Mouse (Mus musculus) embryonic facial prominence, embryonic 11.5 days (tissue): Measurements from ENCODE around the gene Xrcc1. TPM values are rescaled to one million over a fixed set of nuclear protein-coding genes. Genes with fewer than 3 reads are reported as not detected.
A peak's percentile ranks its signal among the peaks of the same experiment; 100 is the strongest.
"Not testable (repeated sequence)": the region's sequence is repeated elsewhere in the genome, so short reads cannot be mapped to it uniquely, and the experiment has no call there.

Experiments
- ATAC-seq: fragments of 200-750 bp; cut with Nextera tagmentation; replicated peaks from 2 replicates; pipeline ENCODE4 v1.8.0; 2017; ENCODE audit warnings: low read depth; ENCODE audit not compliant: insufficient number of reproducible peaks, low FRiP score, low TSS enrichment
- DNase-seq: peaks from one replicate; pipeline ENCODE4 v3.0.0-alpha.2; 2015; ENCODE audit warnings: low spot score
- H3K27ac ChIP-seq: fragments of 300-500 bp; sonication (generic); replicated peaks from 2 replicates; pipeline ENCODE4 v1.5.1; 2014; ENCODE audit warnings: mild to moderate bottlenecking, low read depth, low read length, control low read depth
- H3K27me3 ChIP-seq: fragments of 300-500 bp; sonication (generic); 2 replicates; pipeline ENCODE4 v1.6.1; 2014; ENCODE audit warnings: mild to moderate bottlenecking, low read length, moderate library complexity, mixed read lengths; ENCODE audit not compliant: control insufficient read depth, insufficient read depth
- H3K36me3 ChIP-seq: fragments of 300-500 bp; sonication (generic); replicated peaks from 2 replicates; pipeline ENCODE4 v1.6.1; 2014; ENCODE audit warnings: low read depth, mild to moderate bottlenecking, low read length, moderate library complexity, mixed read lengths; ENCODE audit not compliant: control insufficient read depth, insufficient read depth
- H3K4me1 ChIP-seq: fragments of 300-500 bp; sonication (generic); 2 replicates; pipeline ENCODE4 v1.6.1; 2014; ENCODE audit warnings: low read length, mixed read lengths; ENCODE audit not compliant: control insufficient read depth, insufficient read depth
- H3K4me2 ChIP-seq: fragments of 300-500 bp; sonication (generic); 2 replicates; pipeline ENCODE4 v1.6.1; 2014; ENCODE audit warnings: low read depth, mild to moderate bottlenecking, control low read depth, low read length, moderate library complexity
- H3K4me3 ChIP-seq: fragments of 300-500 bp; sonication (generic); 2 replicates; pipeline ENCODE4 v1.5.1; 2014; ENCODE audit warnings: low read depth, low read length, control low read depth
- H3K9ac ChIP-seq: fragments of 300-500 bp; sonication (generic); replicated peaks from 2 replicates; pipeline ENCODE4 v1.6.1; 2014; ENCODE audit warnings: mild to moderate bottlenecking, control low read depth, low read length
- H3K9me3 ChIP-seq: fragments of 300-500 bp; sonication (generic); replicated peaks from 2 replicates; pipeline ENCODE4 v1.6.1; 2016; ENCODE audit warnings: mild to moderate bottlenecking, low read length, inconsistent platforms, mixed read lengths; ENCODE audit not compliant: control insufficient read depth
- WGBS: fragments of 180-500 bp; shearing (Covaris S2); extraction: QIAGEN DNeasy Blood & Tissue Kit; methylation state at CpG from one replicate; pipeline ENCODE4 v1.1.7; 2014; 5-methylcytosine and 5-hydroxymethylcytosine counted together
- polyA plus RNA-seq: library from polyadenylated mRNA; unstranded; fragments of >200 nt; fragmentation: Nextera tagmentation; extraction: Ambion mirVana; gene quantifications from 2 replicates; pipeline ENCODE4 v1.2.1, GENCODE M21; 2014

The Xrcc1 gene
- polyA plus RNA-seq, 1 experiment from 2014 or later, result 99.0 TPM

DNA sequence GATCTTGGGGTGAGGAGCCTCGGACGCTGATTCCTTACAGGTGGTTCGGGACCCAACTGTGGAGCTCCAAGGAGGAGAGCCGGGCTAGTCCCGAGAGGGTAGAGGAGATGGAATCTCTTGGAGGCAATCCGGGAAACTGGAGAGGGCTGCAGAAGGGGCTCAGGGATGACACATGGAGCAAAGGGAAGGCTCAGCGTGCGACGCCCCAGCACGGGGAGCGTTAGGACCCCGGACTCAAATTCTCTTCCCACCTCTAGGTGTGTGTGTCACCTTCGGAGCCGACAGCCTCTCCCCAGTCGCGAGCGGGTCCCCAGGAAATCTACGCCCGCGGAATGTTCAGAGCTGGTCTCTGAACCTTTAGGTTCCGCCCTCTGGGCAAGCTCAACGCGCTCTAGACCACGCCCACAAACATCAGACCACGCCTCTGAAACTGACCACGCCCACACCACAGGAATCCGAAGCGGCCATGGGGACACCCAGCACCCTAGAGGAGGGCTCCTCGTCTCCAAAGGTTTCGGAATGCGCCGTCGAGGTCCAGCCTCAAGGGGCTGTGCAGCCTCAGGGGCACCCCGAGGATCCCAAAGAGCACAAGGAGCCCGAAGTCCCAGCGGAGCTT, 64.9 kb downstream of the Xrcc1 start:
- Histone ChIP-seq H3K4me2 (peak overlapping the region; percentile 55), H3K4me3 (peak overlapping the region; percentile 21), H3K36me3 (no peaks in the 10 kb centered on the region), H3K27ac (no peak overlapping the region), H3K27me3 (peaks cover 40% of the 10 kb centered on the region), H3K9ac (no peak overlapping the region; the same call in 1 of the 2 replicates), H3K9me3 (no peaks in the 10 kb centered on the region), H3K4me1 (peaks cover 9% of the 10 kb centered on the region; the same call in 1 of the 2 replicates)
- peak; percentile 79 for DNase-seq
- peak; percentile 27; the same call in 1 of the 2 replicates for ATAC-seq
- under 1% methylated on average over 36 of the region's 36 CpGs for WGBS

- peak overlapping the region; percentile 21 for H3K4me3 ChIP-seq
- 14% methylated on average over 7 of the region's 7 CpGs for WGBS
- peaks cover 9% of the 10 kb centered on the region; the same call in 1 of the 2 replicates for H3K4me1 ChIP-seq
- no peak overlapping the region for H3K27ac ChIP-seq
- DNase-seq (no peak), ATAC-seq (no peak)
- H3K27me3 ChIP-seq, result peaks cover 40% of the 10 kb centered on the region
- H3K36me3 ChIP-seq, result no peaks in the 10 kb centered on the region
- peak overlapping the region; percentile 55; the same call in 1 of the 2 replicates for H3K4me2 ChIP-seq
- H3K9ac ChIP-seq, result no peak overlapping the region
- no peaks in the 10 kb centered on the region for H3K9me3 ChIP-seq
Observed at GRCm38 (mm10) chr7:24611709-24612108, 65.6 kb downstream of the Xrcc1 start.

- peak; percentile 24 for DNase-seq
- no peak for ATAC-seq
- WGBS, result 2% methylated on average over 27 of the region's 27 CpGs
Observed at GRCm38 (mm10) chr7:24612308-24612910, 66.3 kb downstream of the Xrcc1 start.

DNA sequence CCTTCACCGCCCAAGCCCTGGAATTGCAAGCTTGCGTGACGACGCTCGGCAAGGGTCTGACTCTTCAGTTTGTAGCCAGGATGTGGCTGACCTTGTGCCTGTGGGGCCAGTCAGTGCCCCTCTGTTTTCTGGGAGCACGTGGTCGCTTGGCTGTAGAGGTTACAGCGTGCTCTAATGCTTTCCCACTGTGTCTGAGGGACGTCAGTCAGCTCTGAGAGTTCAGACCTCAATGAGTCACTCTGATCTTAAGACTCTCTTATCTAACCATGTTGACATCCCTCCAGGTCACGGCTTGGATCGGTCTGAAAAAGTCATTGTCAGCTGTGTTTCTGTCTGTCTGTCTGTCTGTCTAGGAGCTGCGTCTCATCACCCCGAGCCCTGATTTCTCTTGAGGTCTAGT, 68.7 kb downstream of the Xrcc1 start:
- Histone ChIP-seq H3K27me3 (peaks cover 38% of the 10 kb centered on the region), H3K27ac (no peak overlapping the region), H3K9ac (no peak overlapping the region), H3K4me1 (peaks cover 9% of the 10 kb centered on the region; the same call in 1 of the 2 replicates), H3K4me2 (no peak overlapping the region), H3K36me3 (no peaks in the 10 kb centered on the region), H3K4me3 (no peak overlapping the region), H3K9me3 (no peaks in the 10 kb centered on the region)
- WGBS, result 70% methylated on average over 13 of the region's 13 CpGs
- DNase-seq (no peak), ATAC-seq (no peak)

More at GRCm38 (mm10) chr7:24612308-24612910, 66.3 kb downstream of the Xrcc1 start:
- Histone ChIP-seq H3K4me3 (peak overlapping the region; percentile 21; the same call in 1 of the 2 replicates), H3K9ac (no peak overlapping the region), H3K4me2 (peak overlapping the region; percentile 30), H3K4me1 (peaks cover 9% of the 10 kb centered on the region; the same call in 1 of the 2 replicates), H3K27ac (no peak overlapping the region), H3K36me3 (no peaks in the 10 kb centered on the region), H3K9me3 (no peaks in the 10 kb centered on the region), H3K27me3 (peaks cover 40% of the 10 kb centered on the region)

DNA sequence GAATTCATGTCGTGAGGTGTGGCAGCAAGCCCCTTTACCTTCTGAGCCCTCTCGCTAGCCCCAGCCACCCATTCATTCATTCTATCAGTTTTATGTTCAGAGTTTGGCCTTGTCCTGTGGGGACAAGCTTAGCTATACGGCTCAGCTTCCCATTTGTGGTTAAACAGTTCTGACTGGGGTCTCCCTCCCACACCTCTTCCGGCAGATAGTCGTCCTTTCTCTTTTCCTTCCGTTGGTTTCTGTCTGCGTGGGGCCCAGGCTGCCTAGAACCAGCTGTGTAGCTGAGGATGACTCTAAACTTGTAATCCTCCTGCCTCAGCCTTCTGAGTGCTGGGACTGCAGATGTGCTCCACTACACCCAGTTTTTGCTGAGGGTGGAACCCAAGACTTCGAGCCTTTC, 71.7 kb downstream of the Xrcc1 start:
- no peak for DNase-seq
- 79% methylated on average over 8 of the region's 8 CpGs for WGBS

GRCm38 (mm10) chr7:24618374-24618773, 72.3 kb downstream of the Xrcc1 start:
- not testable (repeated sequence) for H3K9me3 ChIP-seq, H3K27ac ChIP-seq, H3K27me3 ChIP-seq, H3K4me3 ChIP-seq, H3K4me1 ChIP-seq, H3K9ac ChIP-seq, DNase-seq, ATAC-seq, H3K36me3 ChIP-seq, H3K4me2 ChIP-seq
- WGBS, result 89% methylated on average over 8 of the region's 8 CpGs

More for the DNA sequence above, 71.7 kb downstream of the Xrcc1 start:
- Histone ChIP-seq H3K36me3 (no peaks in the 10 kb centered on the region), H3K4me3 (no peak overlapping the region), H3K4me1 (no peaks in the 10 kb centered on the region), H3K9ac (no peak overlapping the region), H3K27me3 (peaks cover 10% of the 10 kb centered on the region), H3K27ac (no peak overlapping the region), H3K9me3 (no peaks in the 10 kb centered on the region), H3K4me2 (no peak overlapping the region)
- no peak for ATAC-seq

DNA sequence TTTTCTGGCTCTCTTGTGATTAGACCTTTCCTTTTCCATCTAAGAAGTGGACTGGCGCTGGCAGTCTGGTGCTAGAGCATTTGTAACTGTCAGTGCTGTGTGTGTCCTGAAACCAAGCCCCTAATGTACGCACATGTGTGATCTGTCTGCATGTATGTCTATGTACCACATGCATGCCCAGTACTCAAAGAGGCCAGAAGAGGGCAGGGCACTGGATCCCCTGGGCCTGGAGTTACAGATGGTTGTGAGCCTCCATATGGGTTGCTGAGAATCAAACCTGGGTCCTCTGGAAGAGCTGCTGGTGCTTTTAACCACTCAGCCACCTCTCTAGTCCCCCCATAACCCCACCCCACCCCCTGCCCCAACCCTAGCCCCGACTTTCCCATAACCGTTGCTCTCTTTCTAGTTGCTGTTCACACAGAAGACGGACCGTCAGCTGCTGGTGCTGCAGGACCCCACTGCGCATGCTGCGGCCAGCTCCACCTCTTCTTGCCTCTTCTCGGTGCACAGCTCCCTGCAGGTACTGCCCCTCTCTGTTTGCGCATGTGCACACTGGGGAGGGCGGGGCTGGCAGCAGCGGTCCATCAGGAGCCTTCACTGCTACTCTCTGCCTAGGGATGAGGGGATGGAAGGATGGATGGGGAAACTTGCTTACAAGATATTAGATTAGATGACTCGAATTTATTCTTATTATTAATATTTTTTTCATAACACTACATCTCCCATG, 73.7 kb downstream of the Xrcc1 start:
- Histone ChIP-seq H3K36me3 (no peaks in the 10 kb centered on the region), H3K27me3 (no peaks in the 10 kb centered on the region), H3K27ac (no peak overlapping the region), H3K9ac (no peak overlapping the region), H3K9me3 (no peaks in the 10 kb centered on the region), H3K4me3 (no peak overlapping the region), H3K4me2 (no peak overlapping the region), H3K4me1 (no peaks in the 10 kb centered on the region)
- ATAC-seq (no peak), DNase-seq (no peak)
- WGBS, result 46% methylated on average over 13 of the region's 13 CpGs

DNA sequence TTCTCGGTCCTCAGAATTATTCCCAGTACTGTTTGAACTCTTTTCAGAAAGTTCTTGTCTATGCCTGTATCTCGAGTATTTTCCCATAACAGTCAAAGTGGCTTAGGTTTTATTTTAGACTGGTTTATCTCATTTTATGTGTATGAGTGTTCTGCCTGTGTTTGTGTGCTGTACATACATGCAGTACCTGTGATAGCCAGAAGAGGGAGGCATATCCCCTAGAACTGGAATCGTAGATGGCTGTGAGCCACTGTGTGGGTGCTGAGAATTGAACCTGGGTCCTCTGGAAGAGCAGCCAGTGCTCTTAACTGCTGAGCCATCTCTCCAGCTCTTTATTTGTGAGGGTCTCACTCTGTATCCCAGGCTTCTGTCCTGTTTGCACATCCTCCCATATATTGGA, 75.1 kb downstream of the Xrcc1 start:
- Histone ChIP-seq H3K36me3 (no peaks in the 10 kb centered on the region), H3K4me3 (no peak overlapping the region), H3K4me2 (no peak overlapping the region), H3K9me3 (no peaks in the 10 kb centered on the region), H3K4me1 (no peaks in the 10 kb centered on the region), H3K9ac (no peak overlapping the region), H3K27ac (no peak overlapping the region), H3K27me3 (no peaks in the 10 kb centered on the region)
- DNase-seq (no peak), ATAC-seq (no peak)
- WGBS, result 80% methylated on average over 3 of the region's 3 CpGs
